Mouse (Mus musculus) ovary, postnatal 10 days (tissue): ENCODE results near the gene Acsl5.
A peak's percentile ranks its signal among the peaks of the same experiment; 100 is the strongest.

Source experiments
- DNase-seq: peaks from one replicate; pipeline ENCODE4 v3.0.0; 2022; ENCODE audit warnings: low spot score

Acsl5 gene

GRCm38 (mm10) chr19:55331776-55332175, 80.0 kb downstream of the Acsl5 start:
- no peak for DNase-seq

GRCm38 (mm10) chr19:55332641-55333268, 81.0 kb downstream of the Acsl5 start:
- peak; percentile 14 for DNase-seq

- no peak for DNase-seq
These were observed 84.1 kb downstream of the Acsl5 start for GRCm38 (mm10) chr19:55335881-55336280.

DNA sequence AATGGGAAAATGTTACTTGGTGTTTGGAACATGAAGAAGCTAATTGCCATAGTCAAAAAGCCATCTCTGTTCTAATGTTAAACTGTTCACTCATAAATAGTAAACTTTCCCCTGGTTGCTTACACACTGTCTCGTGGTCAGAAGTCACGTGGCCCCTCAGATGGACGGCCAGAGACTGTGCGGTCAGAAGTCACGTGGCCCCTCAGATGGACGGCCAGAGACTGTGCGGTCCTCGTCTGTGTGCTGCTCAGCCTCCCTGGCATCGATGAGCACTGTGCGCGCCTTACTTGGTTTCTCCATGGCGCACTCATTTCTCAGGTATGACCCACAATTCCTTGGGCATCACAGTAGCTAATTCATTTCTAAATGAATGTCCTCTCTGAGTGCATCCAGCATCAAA, 84.7 kb downstream of the Acsl5 start:
- DNase-seq = no peak

DNA sequence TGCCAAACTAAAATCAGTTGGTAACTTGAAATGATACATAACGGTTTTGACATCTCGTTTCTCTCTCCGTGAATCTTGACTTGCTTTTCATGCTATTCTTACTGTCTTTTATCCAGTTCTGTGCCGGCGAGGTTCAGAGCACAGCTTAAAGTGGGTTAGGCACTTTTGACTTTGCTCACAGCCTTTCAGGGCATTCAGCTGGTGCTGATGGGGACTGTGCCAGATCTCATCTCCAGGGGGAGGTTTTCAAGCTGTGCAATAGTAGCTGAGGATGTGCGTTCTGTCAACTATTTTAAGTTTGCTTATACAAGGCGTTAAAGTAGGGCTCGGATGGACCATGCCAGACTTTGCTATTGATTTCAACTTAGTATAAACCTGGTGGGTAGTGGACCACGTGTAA, 85.3 kb downstream of the Acsl5 start:
- DNase-seq = no peak

GRCm38 (mm10) chr19:55337664-55338063, 85.9 kb downstream of the Acsl5 start:
- DNase-seq = no peak

DNA sequence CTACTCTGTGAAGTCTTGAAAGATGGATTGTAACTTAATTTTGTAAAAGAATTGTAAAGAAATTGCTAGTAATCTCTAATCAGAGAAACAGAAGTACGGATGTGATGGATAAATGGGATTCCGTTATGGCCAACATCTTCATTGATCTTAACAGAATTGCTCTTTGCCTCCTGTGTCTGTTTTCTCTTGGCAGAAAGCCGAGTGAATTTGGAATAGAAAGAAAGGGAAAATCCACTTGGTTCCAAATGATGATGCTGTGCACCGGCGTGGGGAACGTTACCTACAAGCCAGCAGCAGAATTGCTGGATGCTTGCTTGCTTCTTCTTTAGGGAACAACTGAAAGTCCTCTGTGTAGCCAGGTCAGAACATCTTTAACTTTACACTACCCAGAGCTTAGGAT, 88.8 kb downstream of the Acsl5 start:
- no peak for DNase-seq

- DNase-seq = no peak
These were observed 89.6 kb downstream of the Acsl5 start for GRCm38 (mm10) chr19:55341377-55341776.

DNA sequence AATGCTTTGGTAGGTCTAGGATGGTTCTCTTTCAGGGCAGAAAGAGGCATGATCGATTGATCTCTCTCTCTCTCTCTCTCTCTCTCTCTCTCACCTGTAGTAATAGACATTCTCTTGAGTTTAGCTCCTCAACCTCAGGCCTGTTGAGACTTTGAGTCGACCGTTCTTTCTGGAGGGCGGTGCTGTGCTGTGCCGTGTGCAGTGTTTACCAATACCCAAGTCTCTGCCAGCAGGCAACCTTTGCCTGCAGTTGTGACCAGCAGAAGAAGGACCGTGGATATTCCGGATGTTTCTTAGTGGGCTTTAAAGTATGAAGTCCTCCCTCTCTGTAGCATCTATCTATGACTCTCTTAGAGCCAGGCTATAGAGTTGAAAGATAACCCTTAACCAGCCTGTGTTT, 90.7 kb downstream of the Acsl5 start:
- no peak for DNase-seq

DNA sequence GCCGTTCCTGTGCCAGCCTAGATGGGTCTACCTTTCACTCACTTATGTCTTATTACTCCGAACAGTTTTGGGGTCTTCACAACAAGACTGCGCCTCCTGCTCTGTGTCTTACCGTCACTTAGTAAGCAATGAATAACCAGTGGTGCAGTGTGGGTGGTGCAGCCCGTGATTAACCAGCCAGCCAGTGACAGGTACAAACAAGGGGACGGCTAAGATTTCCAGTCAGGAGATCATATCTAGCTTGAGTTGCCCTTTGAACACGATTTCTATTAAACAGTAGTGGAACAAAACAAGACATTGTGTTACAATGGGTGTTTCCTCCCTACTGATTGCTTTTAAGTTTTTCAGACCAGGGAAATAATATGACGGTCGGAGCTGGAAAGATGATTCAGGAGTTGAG, 91.5 kb downstream of the Acsl5 start:
- DNase-seq = no peak
